Mouse (Mus musculus): ENCODE measurements around the gene Rps7. TPM values are rescaled to one million over a fixed set of nuclear protein-coding genes. Genes with fewer than 3 reads are reported as not detected.
A peak's percentile ranks its signal among the peaks of the same experiment; 100 is the strongest.

Rps7 gene
- total RNA-seq (2021): 100 to 1,000 TPM; 512 to 544 TPM
- long read RNA-seq, experiment 1, transcript Rps7-203 (6 exons, 820 nt): minor isoform, 16 of 532 reads
- long read RNA-seq, experiment 1, transcript Rps7-201 (7 exons, 954 nt): major isoform, 501 of 532 reads
- long read RNA-seq, experiment 1, partial matches to known transcripts: 7 of 532 reads
- long read RNA-seq, experiment 1, other reads (novel, unspliced or antisense): 4 of 532 reads
- long read RNA-seq, experiment 2, transcript Rps7-203 (6 exons, 820 nt): minor isoform, 9 of 369 reads
- long read RNA-seq, experiment 2, transcript Rps7-201 (7 exons, 954 nt): major isoform, 349 of 369 reads
- long read RNA-seq, experiment 2, partial matches to known transcripts: 2 of 369 reads
- long read RNA-seq, experiment 2, other reads (novel, unspliced or antisense): 9 of 369 reads

DNA sequence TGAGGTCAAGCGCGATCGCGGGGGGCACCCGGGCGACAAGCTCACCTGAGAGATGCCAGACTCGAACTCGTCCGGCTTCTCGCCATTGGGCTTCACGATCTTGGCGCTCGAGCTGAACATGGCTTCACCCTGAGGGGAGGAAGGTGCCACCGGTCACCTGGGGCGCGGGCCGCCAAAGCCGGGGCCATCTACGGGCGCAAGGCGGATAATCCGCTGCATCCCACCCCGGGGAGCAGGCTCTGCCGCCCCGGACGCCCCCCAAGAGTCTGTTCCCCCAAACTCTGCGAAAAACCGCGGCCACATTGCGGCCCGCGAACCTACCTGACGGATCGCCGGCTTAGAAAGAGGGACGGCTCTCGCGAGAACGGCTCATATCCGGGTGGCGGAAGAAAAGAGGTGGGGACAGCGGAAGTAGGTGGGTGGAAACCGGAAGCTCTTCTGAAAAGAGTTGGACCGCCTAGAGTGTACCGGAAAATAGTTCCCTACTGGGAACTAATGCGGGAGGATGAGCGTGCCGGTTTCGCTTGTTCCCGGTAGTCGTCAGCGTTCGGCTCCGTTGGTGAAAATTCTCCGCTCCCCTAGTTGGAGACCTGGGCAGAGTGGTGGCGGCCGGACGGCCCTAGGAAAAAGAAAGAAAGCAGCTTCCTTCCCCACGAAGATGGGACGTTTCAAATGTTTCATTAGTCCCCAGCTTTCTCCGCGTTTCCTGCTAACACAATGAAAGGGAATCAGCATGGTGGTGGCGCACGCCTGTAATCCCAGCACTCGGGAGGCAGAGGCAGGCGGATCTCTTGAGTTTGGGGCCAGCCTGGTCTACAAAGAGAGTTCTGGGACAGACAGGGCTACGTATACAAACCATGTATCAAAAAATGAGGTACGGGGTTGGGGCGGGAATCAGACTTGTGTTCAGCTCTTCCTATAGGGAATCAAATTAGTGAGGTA lies at the start of gene Rps7:
TSS of gene Rps7 (minus strand) at position 419 of the 942 bp plus-strand sequence.
- DNase-seq: peak; percentile 94

DNA sequence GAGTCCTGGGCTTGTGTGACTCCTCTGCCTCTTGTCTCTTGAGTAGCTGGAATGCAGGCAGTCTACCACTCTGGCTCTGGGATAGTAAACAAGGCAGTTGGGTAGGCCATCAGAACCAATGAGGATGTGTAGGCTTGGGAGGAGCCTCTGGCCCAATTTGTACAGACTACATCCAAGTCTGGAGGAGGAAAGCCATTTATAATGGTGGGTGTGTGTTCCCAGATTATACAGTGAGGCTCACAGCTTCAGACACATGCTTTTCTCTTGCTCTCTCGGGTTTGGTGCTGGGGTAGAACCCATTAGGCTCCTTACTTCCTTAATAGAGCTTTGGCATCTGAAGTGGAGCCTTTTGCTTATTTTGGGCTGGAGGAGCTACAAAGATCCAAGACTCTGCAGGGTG lies 48.9 kb upstream of the Rps7 start:
- no peak for DNase-seq

DNA sequence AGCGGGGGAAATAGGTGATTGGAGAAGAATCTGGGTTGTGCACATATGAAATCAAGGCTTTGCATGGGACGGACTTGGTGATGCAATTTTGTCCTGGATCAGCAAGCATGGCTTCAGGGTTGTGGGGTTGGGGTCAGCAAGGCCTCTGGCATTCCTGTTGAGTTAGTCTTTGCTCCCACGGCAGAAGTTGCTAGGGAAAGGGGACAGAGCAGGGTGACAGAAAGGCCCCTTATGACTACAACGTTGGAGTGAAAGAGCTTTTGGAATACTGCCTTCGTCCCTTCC lies 40.1 kb upstream of the Rps7 start:
- DNase-seq: no peak

DNA sequence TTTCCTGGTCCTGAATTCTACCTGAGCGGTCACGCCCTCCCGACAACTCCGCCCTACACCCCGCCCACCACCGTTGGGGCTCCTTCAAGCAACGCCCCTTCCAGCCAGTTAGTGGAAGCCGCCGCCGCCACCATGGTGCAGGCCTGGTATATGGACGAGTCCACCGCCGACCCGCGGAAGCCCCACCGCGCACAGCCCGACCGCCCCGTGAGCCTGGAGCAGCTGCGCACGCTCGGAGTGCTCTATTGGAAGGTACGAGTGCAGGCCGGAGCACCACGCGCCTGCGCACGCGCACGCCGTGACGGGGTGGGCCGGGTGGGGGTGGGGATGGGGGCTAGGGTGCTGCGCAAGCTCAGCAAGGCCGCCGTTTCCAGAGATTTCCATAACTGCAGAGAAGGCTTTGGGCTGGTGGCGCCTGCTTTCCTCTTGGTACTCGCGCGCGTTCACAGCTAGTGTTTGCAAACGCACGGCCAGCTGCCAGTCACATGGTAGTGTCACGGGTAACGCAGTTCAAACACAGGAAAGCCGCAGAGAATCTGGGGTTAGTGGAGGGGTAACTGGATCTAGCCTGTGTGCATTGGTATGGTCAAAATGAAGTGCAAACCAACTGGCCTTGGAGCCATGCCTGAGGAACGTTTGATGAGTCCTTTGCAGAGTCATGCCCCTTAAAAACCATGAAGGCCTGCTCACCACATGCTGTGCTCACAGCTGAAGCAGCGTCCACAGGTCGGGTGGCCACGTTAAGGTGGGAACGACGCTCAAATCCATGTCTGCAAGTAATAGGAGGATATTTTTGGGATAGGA lies 39.6 kb upstream of the Rps7 start, which contains the start of gene Adi1:
TSS of gene Adi1 (plus strand) at position 111 of the 804 bp plus-strand sequence.
- peak; percentile 87 for DNase-seq

DNA sequence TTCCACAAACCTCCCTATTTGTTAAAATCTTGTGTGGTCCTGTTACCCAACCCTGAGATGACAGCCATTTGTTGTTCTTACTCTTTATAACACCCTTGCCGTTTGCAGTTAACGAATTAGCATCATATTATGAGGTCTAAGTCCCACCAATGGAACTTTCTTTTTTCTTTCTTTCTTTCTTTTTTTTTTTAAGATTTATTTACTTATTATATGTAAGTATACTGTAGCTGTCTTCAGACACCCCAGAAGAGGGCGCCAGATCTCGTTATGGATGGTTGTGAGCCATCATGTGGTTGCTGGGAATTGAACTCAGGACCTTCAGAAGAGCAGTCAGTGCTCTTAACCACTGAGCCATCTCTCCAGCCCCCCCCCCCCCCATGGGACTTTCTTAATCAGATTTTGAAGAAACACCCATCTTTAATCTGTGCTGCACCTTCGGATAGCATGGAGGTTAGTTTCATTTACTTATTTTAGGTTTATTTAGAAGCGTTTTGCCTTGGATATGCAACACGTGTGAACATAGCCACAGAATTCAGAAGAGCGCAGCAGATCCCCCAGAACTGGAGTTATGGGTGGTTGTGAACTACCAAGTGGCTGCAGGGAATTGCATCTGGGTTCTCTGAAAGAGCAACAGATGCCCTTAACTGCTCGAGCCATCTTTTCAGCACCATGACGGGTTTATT lies 38.4 kb upstream of the Rps7 start:
- no peak for DNase-seq

DNA sequence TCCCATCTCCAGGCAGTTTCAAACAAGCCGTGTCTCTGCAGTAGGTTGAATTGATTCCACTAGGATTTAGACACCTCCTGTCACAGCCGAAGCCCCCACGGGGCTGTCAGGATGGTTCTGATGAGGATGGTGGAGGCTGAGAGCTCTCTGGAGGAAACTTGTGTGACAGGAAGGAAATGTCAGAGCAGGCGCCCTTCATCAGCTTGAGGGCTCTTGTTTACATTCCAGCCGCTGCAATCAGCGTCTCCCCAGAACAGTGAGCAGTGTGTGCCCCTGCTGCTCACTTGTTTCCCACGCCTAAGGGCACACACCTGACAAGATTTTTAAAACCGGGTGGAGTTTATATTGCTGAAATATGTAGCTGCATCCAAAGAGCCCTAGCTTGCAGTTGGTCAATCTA lies 31.5 kb upstream of the Rps7 start:
- DNase-seq: no peak

DNA sequence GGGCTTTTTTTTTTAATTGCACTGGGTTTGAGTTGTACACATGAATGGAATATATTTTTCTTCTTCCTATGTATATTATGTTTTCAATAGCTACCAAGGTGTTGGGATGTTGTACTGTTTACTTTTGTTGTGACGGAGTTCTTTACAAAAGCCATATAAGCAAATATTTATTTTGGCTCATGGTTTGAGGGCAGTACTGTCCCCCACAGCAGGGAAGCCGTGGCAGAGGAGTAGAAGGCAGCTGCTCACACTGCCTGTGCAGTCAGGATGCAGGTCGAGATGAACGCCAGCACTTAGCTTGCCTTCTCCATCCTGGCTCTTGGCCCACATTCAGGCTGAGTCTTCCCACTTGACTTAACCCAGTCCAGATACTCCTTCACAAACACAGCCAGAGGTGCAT lies 31.0 kb upstream of the Rps7 start:
- no peak for DNase-seq

DNA sequence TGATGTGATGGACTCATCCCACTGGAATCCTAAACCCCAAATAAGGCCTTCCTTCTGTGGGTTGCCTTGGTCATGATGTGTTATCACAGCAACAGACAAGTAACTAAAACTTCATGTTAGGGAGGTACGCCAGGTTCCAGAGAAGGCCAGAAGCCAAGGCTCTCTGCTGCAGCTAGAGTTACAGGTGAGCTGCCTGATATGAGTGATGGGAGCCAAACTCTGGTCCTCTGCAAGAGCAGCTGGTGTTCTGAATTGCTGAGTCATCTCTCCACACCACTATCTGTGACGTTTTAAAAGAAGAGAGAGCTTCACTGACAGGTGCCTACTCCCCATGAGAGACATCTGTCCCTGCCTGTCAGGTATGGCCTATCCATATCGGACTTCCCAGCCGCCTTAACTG lies 26.9 kb upstream of the Rps7 start:
- no peak for DNase-seq

DNA sequence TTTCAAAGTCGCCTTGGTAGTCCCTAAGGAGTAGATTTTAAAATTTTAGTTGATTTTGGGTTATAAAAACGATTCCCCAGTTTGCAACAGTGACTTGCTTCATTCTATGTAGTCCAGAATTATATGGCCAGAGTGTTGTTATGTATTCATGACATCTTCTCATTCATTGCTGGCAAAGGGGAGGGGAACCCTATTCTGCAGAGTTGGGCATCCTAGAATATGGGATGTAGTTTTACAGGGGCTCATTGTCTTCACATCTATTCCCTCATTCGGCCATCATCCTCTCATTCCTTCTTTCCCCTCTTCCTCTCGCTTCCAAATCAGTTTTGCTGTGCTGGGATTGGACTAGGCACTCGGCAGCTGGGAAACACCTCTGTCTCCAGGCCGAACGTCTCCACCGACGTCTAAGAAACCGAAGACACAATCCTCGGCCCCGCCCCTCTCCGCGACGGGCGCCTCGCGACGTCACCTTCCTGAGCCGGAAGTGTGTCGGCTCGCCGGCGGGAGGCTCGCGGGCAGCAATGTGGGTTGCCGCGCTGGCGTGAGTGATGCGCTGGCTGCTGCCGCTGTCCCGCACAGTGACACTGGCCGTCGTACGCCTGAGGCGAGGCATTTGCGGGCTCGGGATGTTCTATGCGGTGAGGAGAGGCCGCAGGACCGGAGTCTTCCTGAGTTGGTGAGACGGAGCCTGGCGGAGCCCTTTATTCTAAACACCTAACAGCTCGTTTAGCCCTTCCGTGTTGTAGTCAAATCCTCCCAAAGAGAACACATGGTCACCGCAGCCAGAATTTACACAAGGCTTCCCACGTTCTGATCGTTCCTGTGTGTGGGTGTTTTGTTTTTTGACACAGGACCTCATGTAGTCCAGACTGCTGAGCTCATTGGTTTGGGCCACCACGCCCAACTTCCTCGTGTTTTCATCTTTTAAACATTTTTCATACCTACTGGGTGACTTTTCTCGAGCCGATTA lies 13.7 kb upstream of the Rps7 start, which contains the start of gene Rnaseh1:
TSS of gene Rnaseh1 (plus strand) at position 462 of the 970 bp plus-strand sequence.
- peak; percentile 94 for DNase-seq

DNA sequence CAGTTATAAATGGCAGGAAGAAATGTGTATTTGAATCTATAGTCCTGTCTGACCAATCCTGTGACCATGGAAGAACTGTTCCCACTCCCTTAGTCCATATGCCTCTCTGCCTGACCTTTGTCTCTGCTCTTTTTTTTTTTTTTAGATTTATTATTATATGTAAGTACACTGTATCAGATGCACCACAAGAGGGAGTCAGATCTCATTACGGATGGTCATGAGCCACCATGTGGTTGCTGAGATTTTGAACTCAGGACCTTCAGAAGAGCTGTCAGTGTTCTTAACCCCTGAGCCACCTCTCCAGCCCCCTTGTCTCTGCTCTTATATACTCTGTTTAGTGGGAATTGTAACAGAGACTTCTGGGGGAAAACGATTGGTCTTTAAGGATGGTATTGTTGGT lies 3.0 kb upstream of the Rps7 start:
- no peak for DNase-seq

DNA sequence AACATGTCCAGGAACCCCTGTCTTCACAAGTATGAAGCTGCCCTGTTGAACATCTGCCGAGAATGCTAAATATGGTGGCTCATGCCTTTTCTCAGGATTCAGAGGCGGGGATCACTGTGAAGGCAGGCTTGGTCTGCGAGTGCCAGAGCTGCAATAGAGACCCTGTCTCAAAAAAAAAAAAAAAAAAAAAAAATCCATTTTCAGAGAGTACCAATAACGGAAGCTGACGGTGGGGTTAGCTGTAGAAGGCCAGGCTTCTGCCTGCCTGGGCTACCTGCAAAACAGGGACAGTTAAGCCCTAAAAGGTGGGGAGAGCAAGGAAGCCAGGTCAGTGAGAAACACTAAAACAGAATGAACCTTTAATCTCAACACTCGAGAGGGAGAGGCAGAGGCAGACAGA lies 790 bp upstream of the Rps7 start:
- no peak for DNase-seq

DNA sequence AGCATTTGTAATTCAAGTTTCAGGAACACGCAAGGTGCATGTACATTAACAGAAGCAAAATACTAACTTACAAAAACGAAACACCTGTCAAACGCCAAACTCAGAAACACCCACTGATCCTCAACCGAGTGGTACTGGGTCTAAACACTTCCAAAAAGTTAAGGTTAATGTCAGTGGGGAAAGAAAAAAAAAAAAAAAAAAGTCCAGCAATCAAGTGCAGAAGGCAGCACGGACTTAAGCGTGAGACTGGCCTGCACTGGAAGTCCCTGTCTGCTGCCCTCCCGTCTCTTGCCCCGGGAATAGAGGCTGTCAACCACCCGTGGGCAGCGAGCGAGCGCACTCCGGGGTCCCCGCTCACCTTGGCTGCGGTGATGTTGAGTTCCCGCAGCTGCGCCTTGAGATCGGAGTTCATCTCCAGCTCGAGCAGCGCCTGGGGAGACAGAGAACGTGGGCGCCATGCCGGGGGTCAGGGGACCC lies 657 bp downstream of the Rps7 start:
- DNase-seq: no peak

DNA sequence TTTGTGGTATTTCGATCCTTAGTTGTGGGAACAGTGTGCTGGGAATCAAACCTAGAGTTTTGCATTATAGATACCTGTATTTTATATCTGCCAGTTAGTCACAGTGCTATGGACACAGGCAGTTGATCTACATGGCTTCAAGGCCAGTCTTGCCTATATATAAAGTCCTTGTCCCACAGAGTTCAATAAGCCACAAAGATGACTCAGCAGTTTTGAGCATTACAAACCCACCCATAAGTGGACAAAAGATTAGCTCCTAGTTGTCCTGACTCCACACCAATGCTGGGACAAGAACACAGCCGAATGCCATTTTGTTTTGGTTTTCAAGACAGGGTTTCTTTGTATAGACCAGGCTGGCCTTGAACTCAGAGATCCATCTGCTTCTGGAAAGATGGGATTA lies 7.3 kb downstream of the Rps7 start:
- no peak for DNase-seq

DNA sequence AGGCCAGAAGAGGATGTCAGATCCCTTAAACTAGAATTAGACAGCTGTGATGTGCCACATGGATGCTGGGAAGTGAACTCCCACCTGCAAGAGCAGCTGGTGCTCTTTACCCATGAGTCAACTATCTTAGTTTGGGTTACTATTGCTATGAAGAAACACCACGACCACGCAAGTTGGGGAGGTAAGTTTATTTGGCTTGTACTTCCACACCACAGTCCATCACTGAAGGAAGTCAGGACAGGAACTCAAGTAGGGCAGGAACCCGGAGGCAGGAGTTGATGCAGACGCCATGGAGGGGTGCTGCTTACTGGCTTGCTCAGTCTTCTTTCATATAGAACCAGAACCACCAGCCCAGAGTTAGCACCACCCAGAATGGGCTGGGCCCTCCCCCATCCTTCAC lies 8.7 kb downstream of the Rps7 start:
- DNase-seq: no peak

DNA sequence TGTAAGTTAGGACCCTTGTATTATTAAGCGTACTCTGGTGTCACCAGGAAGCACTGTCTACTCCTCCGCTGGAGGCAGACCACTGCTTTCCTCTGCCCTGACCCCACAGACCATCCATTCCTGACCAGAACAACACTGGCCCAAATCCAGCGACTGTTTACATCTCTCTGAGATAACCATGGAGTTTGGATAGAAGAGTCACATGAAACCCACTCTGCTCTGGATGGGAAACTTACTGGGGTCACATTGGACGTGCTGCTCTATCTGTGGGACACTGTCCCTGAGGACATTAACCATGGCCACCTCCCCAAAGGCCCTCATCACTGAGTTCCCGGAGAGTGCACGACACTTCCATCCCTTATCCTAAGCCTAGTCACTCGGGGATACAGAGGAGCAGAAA lies 10.3 kb downstream of the Rps7 start:
- DNase-seq: no peak

DNA sequence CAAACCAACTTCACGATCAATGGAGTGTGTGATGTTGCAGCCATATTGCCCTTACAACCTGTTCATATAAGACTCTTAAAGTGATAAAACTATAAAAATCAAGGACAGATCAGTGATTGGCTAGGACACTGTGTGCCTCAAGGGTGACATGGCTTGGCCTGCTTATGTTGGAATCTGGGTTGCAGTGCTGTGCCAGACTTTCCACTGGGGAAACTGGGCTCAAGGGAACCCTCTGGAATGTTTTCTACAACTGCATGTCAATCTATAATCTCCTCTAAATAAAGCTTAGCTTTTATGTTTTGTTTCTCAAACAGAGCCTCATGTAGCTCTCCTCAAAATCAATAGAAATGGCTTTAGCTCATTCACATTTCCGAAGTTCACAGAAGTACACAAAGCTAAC lies 11.5 kb downstream of the Rps7 start:
- DNase-seq: no peak

DNA sequence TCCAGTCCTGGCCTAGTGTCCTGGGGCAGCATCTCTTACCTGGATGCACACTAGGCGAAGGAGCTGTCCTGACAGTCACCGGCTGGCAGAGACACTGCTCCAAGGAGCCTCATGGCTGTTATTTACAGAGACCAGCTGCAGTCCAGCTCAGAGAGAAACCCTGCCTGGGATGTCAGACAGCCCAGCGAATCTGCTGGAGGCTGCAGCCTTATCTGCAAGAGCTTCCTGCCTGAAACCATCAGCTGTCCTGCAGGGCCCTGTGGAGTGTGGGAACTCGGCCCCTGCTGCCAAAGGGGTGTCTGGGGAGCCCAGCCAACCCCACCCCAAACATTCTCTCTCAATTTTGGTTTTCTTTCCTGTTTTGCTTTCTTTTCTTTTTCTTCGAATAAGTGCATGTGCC lies 12.6 kb downstream of the Rps7 start, which contains the start of gene Colec11:
TSS of gene Colec11 (minus strand) at position 183 of the 400 bp plus-strand sequence.
- DNase-seq: no peak

DNA sequence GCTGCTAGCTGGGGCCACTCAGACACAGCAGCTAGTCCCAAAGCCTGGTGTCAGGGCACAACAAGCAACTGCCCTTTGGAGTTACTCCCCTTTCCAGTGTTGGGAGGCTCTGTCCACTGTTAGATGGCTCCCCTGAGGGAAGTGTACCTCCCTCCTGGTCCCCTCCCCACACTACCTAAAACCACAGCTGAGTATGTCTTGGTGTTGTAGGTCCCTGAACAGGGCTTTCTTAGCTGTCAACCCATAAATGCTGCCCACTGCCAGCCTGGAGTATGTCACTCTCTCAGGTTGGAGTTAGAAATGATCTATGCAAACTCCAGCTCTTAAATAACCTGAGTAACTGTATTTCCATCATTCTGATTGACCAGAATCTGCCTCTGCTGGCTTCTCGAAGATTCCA lies 13.1 kb downstream of the Rps7 start:
- no peak for DNase-seq

DNA sequence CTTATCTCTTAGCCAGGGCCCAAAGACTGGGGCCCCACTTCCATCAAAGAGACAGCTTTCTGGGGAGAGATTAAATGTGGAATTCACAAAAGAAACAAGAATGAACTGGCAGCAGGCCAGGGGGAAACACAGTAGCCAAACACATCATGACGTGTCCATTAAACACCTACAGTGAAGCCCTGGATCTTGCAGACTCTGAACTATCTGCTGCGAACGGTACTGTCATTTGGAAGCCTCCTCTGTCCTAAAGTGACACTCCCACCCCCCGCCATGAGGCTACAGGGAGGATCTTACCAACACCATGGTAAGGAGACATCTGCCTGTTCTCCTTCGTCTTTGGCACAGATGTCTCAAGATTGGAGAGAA lies 13.6 kb downstream of the Rps7 start:
- no peak for DNase-seq

DNA sequence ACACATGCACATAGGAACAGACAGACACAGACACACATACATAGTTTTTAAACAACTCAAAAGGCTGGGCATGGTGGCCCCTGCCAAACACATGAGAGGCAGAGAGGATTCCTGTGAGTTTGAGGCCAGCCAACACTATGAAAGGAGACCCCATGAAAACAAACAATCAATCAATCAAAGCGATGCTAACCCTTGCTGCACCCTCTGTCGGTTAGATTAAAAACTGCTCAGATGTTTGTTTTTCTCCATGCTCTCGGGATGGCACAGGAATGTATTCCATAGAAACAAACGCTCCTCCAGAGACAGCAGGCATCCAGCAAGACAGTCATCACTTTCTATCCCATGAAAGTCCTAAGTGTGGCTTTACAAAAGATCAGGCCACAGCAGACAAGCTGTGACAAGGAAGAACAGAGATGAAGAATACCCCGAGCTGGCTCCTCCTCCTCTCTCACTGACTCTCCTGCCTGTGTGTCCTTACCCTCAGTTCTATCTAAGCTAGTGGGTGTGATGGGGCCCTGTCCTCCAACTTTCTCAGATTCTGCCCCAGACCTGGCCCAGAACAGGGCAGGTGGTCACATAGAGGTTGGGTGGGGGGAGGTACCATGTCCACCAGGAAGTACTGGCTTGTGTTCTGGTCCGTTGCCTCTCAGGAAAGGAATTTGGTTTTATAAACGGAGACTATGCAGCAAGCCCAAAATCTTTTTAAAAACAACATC lies 14.1 kb downstream of the Rps7 start:
- DNase-seq: no peak

All from adrenal gland, postnatal 10 days (tissue).